Mouse (Mus musculus) stomach, postnatal 0 days (tissue): ENCODE measurements around the gene Tenm2.

Experiments
- CTCF ChIP-seq: IDR thresholded peaks from 2 replicates; pipeline ENCODE4 v1.5.1; 2016; ENCODE audit warnings: antibody characterized with exemption, low read depth, mild to moderate bottlenecking, moderate library complexity
- EP300 ChIP-seq: optimal IDR thresholded peaks from 2 replicates; pipeline ENCODE3; 2016; ENCODE audit warnings: antibody characterized with exemption

- no peak for TF ChIP-seq EP300
- no peak for TF ChIP-seq CTCF
Measured at GRCm38 (mm10) chr11:36073074-36073818, 1162.5 kb downstream of the Tenm2 start.
